Mouse (Mus musculus): ENCODE data around the gene Spata6. TPM values are rescaled to one million over a fixed set of nuclear protein-coding genes. Genes with fewer than 3 reads are reported as not detected.

The Spata6 gene
- total RNA-seq (2017), result 26.3 and 31.3 TPM in 2 replicates

DNA sequence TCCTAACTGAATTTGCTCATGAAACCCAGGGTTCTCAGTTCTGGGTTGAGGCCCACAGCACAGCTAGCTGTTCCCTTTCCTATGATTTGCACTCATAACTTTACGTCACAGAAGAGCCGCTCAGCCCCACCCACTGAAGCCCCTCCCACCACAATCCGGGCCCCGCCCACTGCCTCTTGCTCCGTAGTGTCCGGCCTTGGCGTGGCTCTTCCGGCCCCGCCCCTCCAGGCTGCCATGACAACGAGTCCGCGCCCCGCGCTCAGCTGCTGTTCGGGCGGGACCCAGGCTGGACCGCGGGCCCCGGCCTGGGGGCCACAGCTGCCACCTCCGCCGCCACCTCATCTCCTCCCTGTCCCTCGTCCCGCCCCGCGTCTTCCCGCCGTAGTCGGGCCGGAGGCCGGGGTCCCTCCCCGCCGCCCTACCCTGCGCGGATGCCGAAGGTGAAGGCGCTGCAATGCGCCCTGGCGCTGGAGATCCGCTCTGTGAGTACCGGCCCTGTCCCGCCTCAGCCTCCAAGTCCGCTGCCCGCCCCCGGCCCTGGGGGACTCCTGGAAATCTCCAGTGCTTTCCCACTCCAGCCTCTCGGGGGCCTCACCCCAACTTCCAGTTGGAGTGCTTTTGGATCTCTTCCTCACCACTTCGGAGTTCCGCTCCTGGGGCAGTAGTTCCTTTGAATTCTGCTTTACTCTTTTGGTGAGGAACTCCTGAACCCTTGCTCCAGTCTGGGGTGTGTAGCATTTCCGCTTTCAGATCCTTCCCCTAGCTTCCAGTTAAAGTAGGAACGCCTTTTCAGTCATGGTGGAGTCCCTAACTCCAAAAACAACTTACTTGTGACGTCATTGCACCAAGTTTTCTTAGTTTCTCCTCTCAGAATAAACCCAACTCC lies at the start of gene Spata6:
Spata6 (plus strand) TSS at position 209 of the 886 bp plus-strand sequence.
- ATAC-seq (replicated peaks in 1 of 2; ENCODE audit: insufficient read depth in 1 of 2, low FRiP score in 2 of 2, low TSS enrichment in 1 of 2, low read depth in 1 of 2, poor library complexity in 2 of 2, severe bottlenecking in 2 of 2), result peak; percentile 86 to 88

DNA sequence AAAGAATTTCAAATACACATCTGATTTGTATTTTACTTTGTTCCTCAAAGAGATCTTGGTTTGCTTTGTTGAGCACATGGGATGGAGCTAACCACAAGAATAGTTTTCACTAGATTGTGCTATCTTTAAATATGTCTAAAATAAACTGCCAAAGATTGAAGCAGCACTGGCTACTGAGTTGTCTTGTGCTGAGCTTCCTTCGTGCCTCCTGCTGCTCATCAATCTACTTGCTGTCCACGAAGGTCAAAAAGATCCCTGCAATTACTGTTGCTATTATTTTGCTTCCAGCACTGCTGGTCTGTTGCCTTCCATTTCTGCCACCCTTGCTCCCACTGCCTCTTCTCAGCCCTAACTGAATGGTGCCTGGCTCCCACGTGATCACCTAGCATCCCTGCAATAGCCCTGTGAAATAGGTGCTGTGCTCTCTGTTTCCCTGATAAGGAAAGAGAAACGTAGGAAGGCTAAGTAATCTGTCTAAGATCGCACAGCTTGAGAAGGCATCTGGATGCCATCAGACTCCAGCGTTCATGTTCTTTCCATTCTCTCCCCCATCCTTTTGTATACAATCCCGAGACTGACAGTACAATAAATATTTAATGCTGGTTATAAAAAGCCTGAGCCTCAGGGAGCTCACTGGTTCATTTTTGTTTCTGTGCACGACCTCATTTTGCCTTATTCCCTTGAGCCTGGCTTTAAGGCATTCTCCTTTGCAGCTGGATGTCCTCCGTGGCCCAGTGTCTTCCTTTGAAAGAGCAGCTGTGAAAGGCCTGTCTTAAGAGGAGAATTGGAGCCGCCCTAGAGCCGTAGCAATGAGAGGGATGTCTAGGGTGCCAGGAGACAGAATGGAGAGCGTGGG lies 49.0 kb upstream of the Spata6 start:
- no peak for ATAC-seq (replicated peaks in 1 of 2; ENCODE audit: insufficient read depth in 1 of 2, low FRiP score in 2 of 2, low TSS enrichment in 1 of 2, low read depth in 1 of 2, poor library complexity in 2 of 2, severe bottlenecking in 2 of 2)

DNA sequence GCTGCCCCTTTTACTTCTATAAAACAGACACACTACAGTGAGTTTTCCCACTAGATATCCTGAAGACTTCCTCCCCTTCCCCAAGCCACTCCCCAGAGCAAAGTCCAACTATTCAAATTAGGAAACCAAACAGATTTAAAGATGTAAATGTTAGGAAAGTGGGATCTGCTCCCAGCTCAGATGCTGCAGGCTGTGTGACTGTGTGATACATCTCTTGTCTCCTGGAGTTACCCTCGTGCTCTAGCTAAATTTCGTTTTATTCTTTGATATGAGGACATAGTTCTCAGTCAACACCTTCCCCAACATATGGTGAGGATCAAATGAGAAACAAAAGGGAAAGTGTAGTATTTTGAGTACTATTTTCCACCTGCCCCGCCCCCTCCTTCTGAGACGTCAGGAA lies 48.3 kb upstream of the Spata6 start:
- ATAC-seq (replicated peaks in 1 of 2; ENCODE audit: insufficient read depth in 1 of 2, low FRiP score in 2 of 2, low TSS enrichment in 1 of 2, low read depth in 1 of 2, poor library complexity in 2 of 2, severe bottlenecking in 2 of 2), result no peak

DNA sequence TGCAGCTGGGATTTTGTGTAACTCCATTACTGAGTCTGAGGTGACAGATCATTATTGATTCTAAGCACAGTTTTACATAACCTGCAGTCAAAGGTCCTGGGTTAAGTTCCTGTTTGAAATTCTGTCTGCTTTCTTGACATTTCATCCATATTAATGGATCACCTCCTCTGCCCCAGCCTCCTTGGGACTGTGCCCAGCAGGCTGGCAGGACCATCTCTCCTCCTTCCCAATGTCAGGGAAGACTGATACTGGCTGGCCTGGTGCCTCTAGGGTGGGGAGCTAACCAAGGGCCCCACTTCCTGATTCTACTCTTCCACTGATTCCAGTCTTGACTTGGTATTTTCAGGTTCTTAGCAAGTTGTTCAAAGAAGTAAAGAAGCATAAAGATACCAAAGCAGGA lies 45.9 kb upstream of the Spata6 start:
- no peak for ATAC-seq (replicated peaks in 1 of 2; ENCODE audit: insufficient read depth in 1 of 2, low FRiP score in 2 of 2, low TSS enrichment in 1 of 2, low read depth in 1 of 2, poor library complexity in 2 of 2, severe bottlenecking in 2 of 2)

DNA sequence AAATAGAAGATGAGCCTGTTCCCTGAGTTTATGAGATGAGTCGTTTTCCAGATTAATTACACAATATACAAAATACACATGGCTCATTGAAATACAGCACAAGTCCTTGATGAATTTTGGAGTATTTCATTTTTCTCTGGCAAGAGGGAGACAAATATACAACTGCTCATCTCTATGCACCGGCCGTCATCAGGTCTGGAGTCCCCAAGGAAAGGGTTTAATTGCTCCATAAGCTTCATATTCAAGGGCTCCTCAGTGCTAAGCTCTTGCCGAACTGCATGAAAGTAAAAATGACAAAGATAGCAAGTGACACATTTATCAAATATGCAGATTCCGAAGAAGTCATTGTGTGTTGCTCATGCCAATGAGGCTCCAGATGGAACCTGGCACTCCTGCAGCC lies 37.9 kb upstream of the Spata6 start:
- ATAC-seq (replicated peaks in 1 of 2; ENCODE audit: insufficient read depth in 1 of 2, low FRiP score in 2 of 2, low TSS enrichment in 1 of 2, low read depth in 1 of 2, poor library complexity in 2 of 2, severe bottlenecking in 2 of 2), result no peak

DNA sequence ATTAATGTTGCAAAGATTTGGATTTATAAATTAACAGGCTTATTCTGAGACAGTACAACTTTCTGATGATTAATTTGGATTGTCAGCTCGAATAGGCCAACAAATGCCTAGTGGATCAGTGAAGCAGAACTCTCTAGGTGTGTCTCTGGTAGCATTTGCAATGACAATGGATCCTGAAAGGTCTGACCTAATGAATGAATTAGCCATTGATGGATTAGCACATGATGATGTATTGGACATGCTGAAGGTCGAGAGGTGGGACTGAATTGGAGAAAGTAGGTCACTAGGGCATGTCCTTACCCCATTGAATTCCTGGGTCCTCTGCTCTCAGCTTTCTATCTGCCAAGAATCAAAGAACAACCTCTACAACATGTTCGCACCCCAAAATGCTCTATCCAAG lies 37.0 kb upstream of the Spata6 start:
- no peak for ATAC-seq (replicated peaks in 1 of 2; ENCODE audit: insufficient read depth in 1 of 2, low FRiP score in 2 of 2, low TSS enrichment in 1 of 2, low read depth in 1 of 2, poor library complexity in 2 of 2, severe bottlenecking in 2 of 2)

DNA sequence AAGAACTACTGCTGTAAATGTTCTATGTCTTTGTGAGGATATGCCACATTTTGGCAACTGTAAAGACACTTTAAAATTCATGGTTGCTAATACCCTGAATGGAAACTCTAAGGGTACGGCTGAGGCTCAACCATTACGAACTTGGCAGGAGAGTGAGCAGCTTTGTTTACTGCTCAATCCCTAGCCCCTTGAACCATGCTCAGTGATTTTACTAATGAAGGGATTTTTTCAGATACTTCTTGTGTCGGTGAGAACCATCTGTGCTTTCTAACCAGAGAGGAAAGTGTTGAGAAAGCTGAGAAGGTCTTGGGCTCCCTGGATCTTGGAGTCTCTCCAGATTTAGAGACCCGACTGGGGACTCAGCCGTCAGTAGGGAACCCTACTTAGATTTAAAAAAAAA lies 35.9 kb upstream of the Spata6 start:
- no peak for ATAC-seq (replicated peaks in 1 of 2; ENCODE audit: insufficient read depth in 1 of 2, low FRiP score in 2 of 2, low TSS enrichment in 1 of 2, low read depth in 1 of 2, poor library complexity in 2 of 2, severe bottlenecking in 2 of 2)

DNA sequence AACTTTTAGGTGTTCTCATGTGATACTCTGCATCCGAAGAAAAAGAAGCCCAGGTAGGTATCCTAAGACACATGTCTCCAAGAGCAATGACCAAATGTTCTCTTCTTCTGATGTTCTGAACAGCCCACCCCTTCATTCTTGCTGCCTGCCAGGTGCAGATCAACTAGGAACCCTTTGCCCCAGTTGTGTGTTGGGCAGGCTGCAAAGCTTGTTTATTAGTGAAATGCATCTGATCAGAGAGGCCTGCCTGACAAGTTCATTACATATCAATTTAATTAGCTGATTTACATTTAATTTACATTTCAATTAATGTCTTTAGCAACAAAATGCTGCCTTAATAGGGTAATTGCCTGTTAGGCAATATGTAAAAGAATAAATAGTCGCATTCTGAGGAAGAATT lies 33.8 kb upstream of the Spata6 start:
- ATAC-seq (replicated peaks in 1 of 2; ENCODE audit: insufficient read depth in 1 of 2, low FRiP score in 2 of 2, low TSS enrichment in 1 of 2, low read depth in 1 of 2, poor library complexity in 2 of 2, severe bottlenecking in 2 of 2), result no peak

DNA sequence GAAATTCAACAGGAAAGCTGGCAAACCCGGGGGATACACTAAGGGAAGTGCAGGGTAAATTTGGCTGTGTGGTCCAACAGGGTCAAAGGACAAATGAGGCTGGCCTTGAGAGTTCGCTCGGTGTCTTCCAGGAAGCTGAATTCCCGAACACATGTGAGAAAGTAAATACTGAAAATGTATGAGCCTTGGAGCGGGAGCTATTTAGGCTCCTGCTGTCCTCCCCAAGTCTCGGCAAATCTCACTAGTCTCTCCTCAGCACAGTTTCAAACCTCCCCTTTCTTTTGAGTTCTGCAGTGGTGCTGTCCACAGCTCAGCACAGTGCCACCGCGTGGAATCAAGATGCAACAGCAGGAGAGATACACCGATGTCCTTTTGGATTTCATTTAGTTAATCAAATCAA lies 32.8 kb upstream of the Spata6 start:
- ATAC-seq (replicated peaks in 1 of 2; ENCODE audit: insufficient read depth in 1 of 2, low FRiP score in 2 of 2, low TSS enrichment in 1 of 2, low read depth in 1 of 2, poor library complexity in 2 of 2, severe bottlenecking in 2 of 2), result peak; percentile 87 to 90

DNA sequence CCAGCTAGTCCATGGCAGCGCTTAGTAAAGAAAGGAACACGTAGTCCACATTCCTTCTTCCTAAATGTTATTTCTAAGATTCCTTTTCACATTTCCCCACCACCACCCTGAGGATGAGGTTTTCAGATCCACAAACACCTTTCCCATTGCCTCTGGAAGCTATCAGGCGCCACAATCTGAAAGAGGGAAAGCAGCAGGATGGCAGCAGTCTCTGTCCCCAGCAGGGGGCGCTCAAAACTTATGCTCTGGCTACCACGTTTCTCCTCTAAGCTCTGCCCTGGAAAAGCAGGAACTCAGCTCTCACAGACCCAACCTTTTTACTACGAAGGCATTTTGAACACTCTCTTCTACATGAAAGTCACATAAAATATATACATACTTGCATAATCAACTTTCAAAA lies 32.2 kb upstream of the Spata6 start:
- peak; percentile 81 to 88 for ATAC-seq (replicated peaks in 1 of 2; ENCODE audit: insufficient read depth in 1 of 2, low FRiP score in 2 of 2, low TSS enrichment in 1 of 2, low read depth in 1 of 2, poor library complexity in 2 of 2, severe bottlenecking in 2 of 2)

DNA sequence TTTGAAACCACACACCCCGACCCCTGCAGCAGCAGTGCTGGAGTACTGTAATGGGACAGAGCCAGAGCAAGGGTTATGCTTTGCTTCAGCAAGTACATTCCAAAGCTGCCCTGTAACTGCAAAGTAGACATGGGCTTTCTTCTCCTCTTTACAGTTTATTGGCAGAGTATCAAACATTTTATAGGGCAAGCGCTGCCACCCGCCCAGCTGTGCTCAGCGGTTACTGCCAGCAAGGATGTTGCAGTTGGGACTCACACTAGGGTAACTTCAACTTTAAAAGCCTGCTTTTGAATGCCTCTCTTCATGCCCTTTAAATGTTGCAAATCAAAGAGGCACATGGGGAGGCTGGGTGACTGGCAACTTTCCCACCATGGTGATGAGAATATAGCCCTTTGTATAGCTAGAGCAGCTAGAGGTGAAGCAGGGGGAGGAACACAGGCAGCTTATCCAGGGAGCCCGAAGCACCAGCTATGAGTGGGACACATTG lies 28.7 kb upstream of the Spata6 start:
- no peak for ATAC-seq (replicated peaks in 1 of 2; ENCODE audit: insufficient read depth in 1 of 2, low FRiP score in 2 of 2, low TSS enrichment in 1 of 2, low read depth in 1 of 2, poor library complexity in 2 of 2, severe bottlenecking in 2 of 2)

DNA sequence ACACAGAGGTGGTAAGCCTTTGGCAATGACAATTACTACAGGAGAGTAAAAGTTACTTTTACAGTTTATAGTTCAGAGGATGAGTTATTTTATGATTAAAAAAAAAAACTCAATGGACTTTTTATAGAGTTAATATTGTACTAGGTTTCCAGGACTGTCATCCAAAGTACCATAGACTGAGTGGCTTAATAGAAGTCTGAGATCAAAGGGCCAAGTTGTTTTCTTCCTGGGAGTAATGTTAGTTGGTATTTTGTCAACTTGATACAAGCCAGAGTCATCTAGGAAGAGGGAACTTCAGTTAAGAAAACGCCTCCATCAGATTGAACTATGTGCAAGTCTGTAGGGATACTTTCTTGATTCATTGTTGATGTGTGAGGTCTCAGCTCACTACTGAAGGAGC lies 18.4 kb upstream of the Spata6 start:
- ATAC-seq (replicated peaks in 1 of 2; ENCODE audit: insufficient read depth in 1 of 2, low FRiP score in 2 of 2, low TSS enrichment in 1 of 2, low read depth in 1 of 2, poor library complexity in 2 of 2, severe bottlenecking in 2 of 2), result no peak

DNA sequence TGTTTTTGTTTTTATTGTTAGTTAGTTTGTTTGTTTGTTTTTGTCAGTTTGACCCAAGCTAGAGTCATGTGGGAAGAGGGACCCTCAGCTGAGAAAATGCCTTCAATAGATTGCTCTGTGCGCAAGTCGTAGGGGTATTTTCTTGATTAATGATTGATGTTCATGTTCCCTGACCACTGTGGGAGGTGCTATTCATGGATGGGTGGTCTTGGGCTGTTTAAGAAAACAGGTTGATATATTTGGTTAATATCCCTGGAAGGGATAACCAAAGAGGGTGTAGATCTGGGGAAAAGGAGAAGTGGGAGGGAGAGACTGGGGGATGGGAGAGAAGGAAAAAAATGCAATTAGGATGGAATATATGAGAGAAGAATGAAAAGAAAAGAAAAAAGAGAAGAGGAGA lies 15.7 kb upstream of the Spata6 start:
- ATAC-seq (replicated peaks in 1 of 2; ENCODE audit: insufficient read depth in 1 of 2, low FRiP score in 2 of 2, low TSS enrichment in 1 of 2, low read depth in 1 of 2, poor library complexity in 2 of 2, severe bottlenecking in 2 of 2), result no peak

DNA sequence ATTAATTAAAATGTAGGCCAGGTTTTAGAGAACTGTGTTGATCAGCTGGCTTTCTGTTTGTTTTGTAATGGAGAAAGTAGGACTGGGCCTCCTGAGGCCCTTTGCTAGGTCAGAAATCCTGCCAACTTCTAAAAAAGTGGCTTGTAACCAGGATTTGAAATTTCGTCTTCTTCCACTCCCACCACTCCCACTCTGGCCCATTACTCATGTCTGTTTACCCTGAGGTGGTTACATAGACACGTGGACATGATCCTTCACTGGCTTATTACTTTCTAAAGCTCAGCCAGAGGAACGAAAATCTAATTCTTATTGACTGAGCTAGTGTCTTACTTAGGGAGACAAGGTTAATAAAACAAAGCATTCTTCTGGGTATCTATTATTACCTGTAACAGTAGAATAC lies 14.8 kb upstream of the Spata6 start:
- no peak for ATAC-seq (replicated peaks in 1 of 2; ENCODE audit: insufficient read depth in 1 of 2, low FRiP score in 2 of 2, low TSS enrichment in 1 of 2, low read depth in 1 of 2, poor library complexity in 2 of 2, severe bottlenecking in 2 of 2)

DNA sequence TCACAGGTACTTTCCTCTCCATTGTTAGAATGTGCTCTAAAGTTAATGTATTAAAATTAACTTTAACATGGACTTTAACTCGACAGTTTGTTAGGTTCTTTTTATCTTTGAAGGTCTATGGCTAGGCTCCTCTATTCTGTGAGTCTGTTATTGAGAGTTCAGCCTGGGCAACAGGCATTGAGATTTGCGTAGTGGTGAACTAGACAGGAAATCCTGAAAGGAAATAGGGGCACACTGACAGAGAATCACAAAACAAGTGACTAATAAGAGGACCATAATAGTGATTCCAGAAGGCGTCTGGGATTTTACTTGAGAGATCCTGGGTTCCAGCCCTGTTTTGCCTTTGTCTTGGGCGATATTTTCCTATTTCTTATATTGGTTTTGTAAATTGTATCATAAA lies 488 bp upstream of the Spata6 start:
- peak; percentile 48 to 57 for ATAC-seq (replicated peaks in 1 of 2; ENCODE audit: insufficient read depth in 1 of 2, low FRiP score in 2 of 2, low TSS enrichment in 1 of 2, low read depth in 1 of 2, poor library complexity in 2 of 2, severe bottlenecking in 2 of 2)

DNA sequence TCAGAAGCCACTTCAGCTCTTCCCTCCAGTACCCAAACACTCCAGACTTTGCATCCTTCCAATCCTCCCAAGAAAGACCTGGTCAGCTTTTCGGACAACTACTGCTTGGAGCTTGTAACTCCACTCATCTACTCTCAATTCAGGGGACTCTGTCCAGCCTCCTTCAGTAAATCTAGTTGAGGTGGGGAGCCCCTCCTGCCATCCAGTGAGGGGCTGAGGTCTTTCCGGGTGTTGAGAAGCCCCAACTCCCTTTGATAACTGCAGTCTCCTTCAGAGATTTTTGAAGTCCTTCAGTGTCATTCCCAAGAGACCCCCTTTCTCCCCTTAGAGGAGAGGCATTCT lies 849 bp downstream of the Spata6 start:
- ATAC-seq (replicated peaks in 1 of 2; ENCODE audit: insufficient read depth in 1 of 2, low FRiP score in 2 of 2, low TSS enrichment in 1 of 2, low read depth in 1 of 2, poor library complexity in 2 of 2, severe bottlenecking in 2 of 2), result no peak

DNA sequence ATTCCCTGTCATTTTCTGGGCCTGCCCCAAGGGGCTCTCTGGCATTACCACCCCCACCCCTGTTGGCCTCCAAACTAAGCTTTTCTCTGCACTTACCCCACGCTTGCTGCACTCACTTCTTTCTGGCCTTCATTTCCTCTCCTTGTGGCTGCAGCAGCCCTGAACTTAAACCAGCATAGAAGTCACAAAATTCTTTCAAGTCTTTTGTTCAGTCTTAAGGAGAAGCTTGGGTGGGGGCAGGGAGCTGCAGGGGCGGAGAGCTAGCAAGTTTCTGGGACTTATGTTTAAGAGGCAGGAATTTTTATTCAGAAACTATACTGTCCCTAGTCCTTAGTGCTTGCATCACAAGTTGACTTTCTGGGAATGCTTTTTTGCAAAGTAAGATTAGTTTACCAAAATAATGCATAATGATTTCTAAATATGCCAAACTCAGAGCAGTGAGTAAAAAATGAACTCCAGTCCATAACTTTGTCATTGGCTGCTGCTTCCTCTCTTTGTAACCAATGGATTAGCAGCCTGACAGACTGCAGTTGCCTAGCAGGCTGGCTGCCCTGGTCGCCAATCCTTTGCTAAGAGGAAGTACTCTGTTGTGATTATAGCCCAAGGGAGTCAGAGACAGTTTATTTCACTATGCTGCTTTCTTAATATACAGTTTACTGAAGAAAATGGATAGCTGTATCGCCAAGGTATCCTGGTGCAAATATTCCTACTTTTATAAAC lies 1.5 kb downstream of the Spata6 start:
- ATAC-seq (replicated peaks in 1 of 2; ENCODE audit: insufficient read depth in 1 of 2, low FRiP score in 2 of 2, low TSS enrichment in 1 of 2, low read depth in 1 of 2, poor library complexity in 2 of 2, severe bottlenecking in 2 of 2), result peak; percentile 85 to 88

DNA sequence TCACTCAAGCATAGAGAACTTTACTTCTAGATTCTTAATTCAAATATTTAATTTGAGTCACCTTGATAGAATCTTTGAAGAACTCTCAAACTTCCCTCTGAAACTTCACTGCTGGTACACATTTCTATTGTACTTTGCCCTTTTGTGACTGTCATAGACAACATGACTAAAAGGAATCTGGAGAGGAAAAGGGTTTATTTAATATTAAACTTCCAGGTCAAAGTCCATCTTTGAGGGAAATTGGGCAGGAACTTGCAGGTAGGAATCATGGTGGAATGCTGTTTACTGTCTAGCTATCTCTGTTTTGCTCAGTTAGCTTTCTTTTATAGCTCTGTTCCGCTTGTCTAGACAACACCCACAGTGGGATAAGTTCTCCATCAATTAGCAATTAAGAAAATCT lies 17.8 kb downstream of the Spata6 start:
- no peak for ATAC-seq (replicated peaks in 1 of 2; ENCODE audit: insufficient read depth in 1 of 2, low FRiP score in 2 of 2, low TSS enrichment in 1 of 2, low read depth in 1 of 2, poor library complexity in 2 of 2, severe bottlenecking in 2 of 2)
